Mouse (Mus musculus): ENCODE data around the gene Isca2. TPM values are rescaled to one million over a fixed set of nuclear protein-coding genes. Genes with fewer than 3 reads are reported as not detected.

The Isca2 gene
- polyA plus RNA-seq, 1 experiment from 2014 or later, result 142 TPM

- Histone ChIP-seq H3K4me1 (ENCODE audit: control insufficient read depth, insufficient read depth, low read depth, low read length) (no peaks in the 10 kb centered on the region), H3K36me3 (ENCODE audit: control insufficient read depth, insufficient read depth, low read length) (no peaks in the 10 kb centered on the region), H3K27me3 (replicated peaks; ENCODE audit: control insufficient read depth, insufficient read depth, low read length) (no peaks in the 10 kb centered on the region), H3K9me3 (ENCODE audit: control insufficient read depth, low read length) (no peaks in the 10 kb centered on the region), H3K4me3 (ENCODE audit: low read length) (no peak overlapping the region), H3K27ac (ENCODE audit: low read depth, low read length) (no peak overlapping the region), H3K9ac (ENCODE audit: low read depth, low read length) (no peak overlapping the region), H3K4me2 (ENCODE audit: low read length) (no peak overlapping the region)
- ATAC-seq, result no peak
- 81% methylated on average over 13 of the region's 13 CpGs for WGBS
Measured at GRCm38 (mm10) chr12:84819236-84820168, 46.5 kb downstream of the Isca2 start.

- no peak overlapping the region for H3K4me2 ChIP-seq (ENCODE audit: low read length)
- H3K4me1 ChIP-seq (ENCODE audit: control insufficient read depth, insufficient read depth, low read depth, low read length), result no peaks in the 10 kb centered on the region
- no peaks in the 10 kb centered on the region for H3K27me3 ChIP-seq (replicated peaks; ENCODE audit: control insufficient read depth, insufficient read depth, low read length)
- no peak for ATAC-seq
- H3K27ac ChIP-seq (ENCODE audit: low read depth, low read length), result no peak overlapping the region
- H3K4me3 ChIP-seq (ENCODE audit: low read length), result no peak overlapping the region
- no peaks in the 10 kb centered on the region for H3K36me3 ChIP-seq (ENCODE audit: control insufficient read depth, insufficient read depth, low read length)
- 67% methylated on average over 7 of the region's 7 CpGs for WGBS
- no peaks in the 10 kb centered on the region for H3K9me3 ChIP-seq (ENCODE audit: control insufficient read depth, low read length)
- H3K9ac ChIP-seq (ENCODE audit: low read depth, low read length), result no peak overlapping the region
Measured at GRCm38 (mm10) chr12:84823601-84824000, 50.5 kb downstream of the Isca2 start.

GRCm38 (mm10) chr12:84824203-84824602, 51.2 kb downstream of the Isca2 start:
- no peak overlapping the region for H3K4me3 ChIP-seq (ENCODE audit: low read length)
- no peak overlapping the region for H3K4me2 ChIP-seq (ENCODE audit: low read length)
- peak; percentile 17; the same call in 1 of the 2 replicates for ATAC-seq
- 49% methylated on average over 5 of the region's 5 CpGs for WGBS
- no peaks in the 10 kb centered on the region for H3K36me3 ChIP-seq (ENCODE audit: control insufficient read depth, insufficient read depth, low read length)
- H3K27me3 ChIP-seq (replicated peaks; ENCODE audit: control insufficient read depth, insufficient read depth, low read length), result no peaks in the 10 kb centered on the region
- H3K9ac ChIP-seq (ENCODE audit: low read depth, low read length), result no peak overlapping the region
- H3K9me3 ChIP-seq (ENCODE audit: control insufficient read depth, low read length), result no peaks in the 10 kb centered on the region
- H3K4me1 ChIP-seq (ENCODE audit: control insufficient read depth, insufficient read depth, low read depth, low read length), result no peaks in the 10 kb centered on the region
- no peak overlapping the region for H3K27ac ChIP-seq (ENCODE audit: low read depth, low read length)

Other genes starting within 250 kb of the Isca2 start
- gene Vsx2, start 203.5 kb upstream of the Isca2 start, polyA plus RNA-seq (2015; fragmentation: Nextera tagmentation; extraction: Ambion mirVana), result 3.0 and 3.7 TPM in 2 replicates
- gene Abcd4, start 155.8 kb upstream of the Isca2 start, polyA plus RNA-seq (2015; fragmentation: Nextera tagmentation; extraction: Ambion mirVana), result 13.6 and 14.5 TPM in 2 replicates
- gene Vrtn, start 132.2 kb upstream of the Isca2 start, polyA plus RNA-seq (2015; fragmentation: Nextera tagmentation; extraction: Ambion mirVana), result 0.11 TPM in 1 of 2 replicates, not detected in the other
- gene Syndig1l, start 74.4 kb upstream of the Isca2 start, polyA plus RNA-seq (2015; fragmentation: Nextera tagmentation; extraction: Ambion mirVana), result 12.0 and 13.3 TPM in 2 replicates
- 57.6 and 59.6 TPM in 2 replicates for gene Npc2, start 99 bp upstream of the Isca2 start, polyA plus RNA-seq (2015; fragmentation: Nextera tagmentation; extraction: Ambion mirVana)
- 0.20 and 0.31 TPM in 2 replicates for gene Ltbp2, start 103.3 kb downstream of the Isca2 start, polyA plus RNA-seq (2015; fragmentation: Nextera tagmentation; extraction: Ambion mirVana)
- gene Fcf1, start 197.6 kb downstream of the Isca2 start, polyA plus RNA-seq (2015; fragmentation: Nextera tagmentation; extraction: Ambion mirVana), result 72.8 and 74.8 TPM in 2 replicates
- gene Arel1, start 197.6 kb downstream of the Isca2 start, polyA plus RNA-seq (2015; fragmentation: Nextera tagmentation; extraction: Ambion mirVana), result 29.3 and 36.0 TPM in 2 replicates
- 28.7 and 29.7 TPM in 2 replicates for gene Ylpm1, start 223.1 kb downstream of the Isca2 start, polyA plus RNA-seq (2015; fragmentation: Nextera tagmentation; extraction: Ambion mirVana)

All from hindbrain, embryonic 16.5 days (tissue).